Mouse (Mus musculus) MEL (cell line): ENCODE results near the gene Misp.

ENCODE experiments used
- CTCF ChIP-seq, 3 experiments: IDR thresholded peaks in 2 of 3; conservative IDR thresholded peaks in 1 of 3; 2 replicates each; pipeline ENCODE4 v1.5.1; 2011 to 2012; ENCODE audit warnings: low read length in 3 of 3, low read depth in 2 of 3, mild to moderate bottlenecking in 2 of 3, improper control_type of control experiment in 1 of 3, inconsistent platforms in 1 of 3, mixed read lengths in 1 of 3, moderate library complexity in 1 of 3; ENCODE audit not compliant: control insufficient read depth in 1 of 3, insufficient read depth in 1 of 3, poor library complexity in 1 of 3, severe bottlenecking in 1 of 3
- EP300 ChIP-seq, 2 experiments: IDR thresholded peaks; 2 replicates each; pipeline ENCODE4 v1.6.1; 2011; ENCODE audit warnings: improper control_type of control experiment in 2 of 2, low read length in 2 of 2, low read depth in 1 of 2, mild to moderate bottlenecking in 1 of 2
- HCFC1 ChIP-seq: IDR thresholded peaks from 2 replicates; pipeline ENCODE4 v1.6.1; 2012; ENCODE audit warnings: low read depth, mild to moderate bottlenecking, inconsistent platforms, low read length, improper control_type of control experiment, moderate library complexity
- MAX ChIP-seq: IDR thresholded peaks from 2 replicates; pipeline ENCODE4 v1.6.1; 2011; ENCODE audit warnings: low read length, improper control_type of control experiment
- MYC ChIP-seq: IDR thresholded peaks from 2 replicates; pipeline ENCODE4 v1.6.1; 2011; ENCODE audit warnings: low read depth, mild to moderate bottlenecking, low read length, improper control_type of control experiment, moderate library complexity
- POLR2A ChIP-seq, 2 experiments: IDR thresholded peaks; 2 replicates each; pipeline ENCODE4 v1.6.1; 2011 to 2012; ENCODE audit warnings: low read length in 2 of 2, mild to moderate bottlenecking in 2 of 2, control low read depth in 1 of 2, improper control_type of control experiment in 1 of 2, low read depth in 1 of 2, moderate library complexity in 1 of 2; ENCODE audit not compliant: control insufficient read depth in 1 of 2, insufficient read depth in 1 of 2, poor library complexity in 1 of 2
- UBTF ChIP-seq: IDR thresholded peaks from 2 replicates; pipeline ENCODE4 v1.6.1; 2012; ENCODE audit warnings: low read depth, mild to moderate bottlenecking, inconsistent platforms, low read length, improper control_type of control experiment, moderate library complexity, borderline replicate concordance; ENCODE audit not compliant: insufficient read depth
- USF1 ChIP-seq: IDR thresholded peaks from 2 replicates; pipeline ENCODE4 v1.6.1; 2014; ENCODE audit warnings: low read depth, mild to moderate bottlenecking, inconsistent platforms, low read length, improper control_type of control experiment, moderate library complexity
- ZC3H11A ChIP-seq: IDR thresholded peaks from 2 replicates; pipeline ENCODE4 v1.6.1; 2012; ENCODE audit warnings: low read depth, mild to moderate bottlenecking, inconsistent platforms, low read length, improper control_type of control experiment

DNA sequence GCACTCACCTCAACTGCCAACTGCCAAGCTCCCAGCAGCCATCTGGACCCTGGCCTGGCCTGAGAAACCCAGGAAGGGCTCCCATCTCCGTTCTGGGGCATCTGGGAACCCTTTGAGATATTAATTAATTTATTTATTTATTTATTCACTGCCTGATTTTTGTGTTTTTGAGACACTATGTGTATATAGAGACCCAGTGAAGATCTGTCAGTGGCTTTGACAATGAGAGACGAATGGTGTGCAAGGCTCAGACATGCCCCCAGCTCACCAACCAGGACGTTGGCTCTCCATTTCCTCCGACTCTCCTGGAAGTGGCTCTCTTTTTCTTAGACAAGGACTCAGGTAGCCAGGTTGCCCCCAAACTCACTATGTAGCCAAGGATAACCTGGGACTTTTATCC lies 29.9 kb upstream of the Misp start, which contains the start of gene Prss57:
- TF ChIP-seq UBTF: no peak
- no peak for TF ChIP-seq POLR2A (IDR thresholded peaks at IDR 0.05; ENCODE audit: control insufficient read depth in 1 of 2, insufficient read depth in 1 of 2, low read depth in 1 of 2, low read length in 2 of 2, poor library complexity in 1 of 2)
- TF ChIP-seq ZC3H11A: no peak
- no peak for TF ChIP-seq USF1
- no peak for TF ChIP-seq CTCF (IDR thresholded peaks at IDR 0.05 in 2 of 3, conservative IDR thresholded peaks at IDR 0.05 in 1 of 3; ENCODE audit: control insufficient read depth in 1 of 3, insufficient read depth in 1 of 3, low read depth in 2 of 3, low read length in 3 of 3, poor library complexity in 1 of 3, severe bottlenecking in 1 of 3)
- TF ChIP-seq EP300 (IDR thresholded peaks at IDR 0.05; ENCODE audit: low read depth in 1 of 2, low read length in 2 of 2): no peak
- TF ChIP-seq MAX: no peak
- TF ChIP-seq HCFC1: no peak
- no peak for TF ChIP-seq MYC
